Mouse (Mus musculus): ENCODE measurements at regions not wholly inside any gene's neighbourhood (a gene's known extent, or its start where the extent isn't known, plus 50 kb on each side); places are given as distances from the start of the nearest gene placed in this dataset.
A peak's percentile ranks its signal among the peaks of the same experiment; 100 is the strongest.

DNA sequence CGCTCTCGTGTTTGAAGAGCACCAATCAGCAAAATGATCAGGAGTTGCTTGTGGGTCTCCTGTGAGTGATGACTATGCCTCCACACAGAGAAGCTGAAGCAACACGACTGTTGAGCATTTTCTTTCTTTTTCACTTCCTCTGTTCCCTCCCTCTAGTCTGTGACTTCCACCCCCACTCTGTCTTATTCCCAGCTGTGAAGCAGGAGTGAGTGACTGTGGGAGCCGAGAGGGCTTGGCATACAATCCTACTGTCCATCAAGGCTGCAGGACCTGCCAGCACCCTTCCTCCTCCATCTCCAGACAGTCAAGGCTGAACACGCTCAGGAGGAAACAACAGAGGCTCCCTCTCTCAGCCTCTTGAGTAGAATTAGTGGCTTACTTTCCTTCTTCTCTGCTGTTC lies 401.3 kb downstream of the Plcl1 start:
- DNase-seq (ENCODE audit: low spot score) = no peak

GRCm38 (mm10) chr1:55808724-55809519 lies 403.2 kb downstream of the Plcl1 start:
- no peak for DNase-seq (ENCODE audit: low spot score)

DNA sequence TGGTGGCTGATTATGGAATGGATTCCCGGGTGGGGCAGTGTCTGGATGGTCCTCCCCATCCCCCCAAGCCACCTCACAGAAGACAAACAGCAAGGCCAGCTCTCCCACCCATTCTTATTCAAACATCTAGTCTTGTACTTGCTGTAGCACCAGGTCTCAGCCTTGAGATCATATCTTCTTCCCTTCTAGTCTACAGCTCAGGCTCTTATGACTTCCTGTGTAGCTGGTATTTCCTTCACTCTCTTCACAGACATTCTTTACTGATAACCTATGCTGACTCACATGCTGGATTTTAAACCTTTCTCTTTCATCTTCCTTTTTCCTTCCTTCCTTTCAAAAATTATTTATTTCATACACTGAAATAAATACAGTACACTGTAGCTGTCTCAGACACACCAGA lies 406.8 kb downstream of the Plcl1 start:
- DNase-seq (ENCODE audit: low spot score) = no peak

DNA sequence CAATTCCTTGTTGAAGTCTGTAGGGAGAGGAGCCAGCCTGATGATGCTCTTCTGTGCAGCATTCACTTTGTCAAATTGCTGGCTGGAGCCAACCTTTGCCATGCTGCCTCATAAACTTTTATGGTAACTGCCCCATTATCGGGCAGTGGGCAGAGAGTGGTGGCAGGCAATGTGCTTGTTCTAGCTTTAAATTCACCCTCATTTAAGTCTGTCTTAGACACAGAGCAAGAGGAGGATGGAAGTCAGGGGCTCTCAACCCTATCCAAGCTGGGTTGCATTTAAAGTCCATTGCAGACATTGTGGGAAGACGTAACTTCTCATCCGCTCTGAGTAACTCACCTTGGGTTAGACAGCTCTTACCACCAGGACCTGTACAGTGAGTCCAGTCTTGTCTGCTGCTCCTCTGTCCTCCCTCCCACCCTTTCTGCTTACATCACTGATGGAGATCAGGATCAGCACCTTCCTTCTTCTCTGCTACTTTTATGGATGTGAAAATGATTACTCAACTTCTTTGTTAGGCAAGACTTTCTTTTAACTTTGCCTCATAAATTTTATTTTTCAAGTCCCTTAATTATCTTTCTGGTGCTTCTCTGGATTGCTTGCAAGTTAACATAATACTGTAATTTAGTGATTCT lies 415.3 kb downstream of the Plcl1 start:
- no peak for DNase-seq (ENCODE audit: low spot score)

DNA sequence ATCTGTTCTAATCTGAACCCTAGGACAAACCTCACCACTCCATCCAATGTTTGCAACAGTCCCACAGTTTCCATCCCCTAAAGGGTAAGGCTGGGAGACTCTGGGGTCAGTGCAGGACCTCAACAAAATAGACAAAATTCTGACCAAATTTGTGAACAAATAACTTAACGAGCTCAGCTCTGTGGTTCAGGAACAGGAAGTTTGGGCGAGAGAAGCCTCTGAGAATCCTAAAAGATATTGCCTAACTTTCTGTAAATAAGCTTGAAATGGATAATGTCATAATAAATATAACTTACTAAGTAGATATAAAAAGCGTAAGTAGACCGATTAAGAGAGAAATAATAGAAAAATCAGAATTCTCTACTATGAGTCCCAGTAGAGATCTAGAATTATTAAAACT lies 416.9 kb downstream of the Plcl1 start:
- DNase-seq (ENCODE audit: low spot score) = no peak

GRCm38 (mm10) chr1:55827191-55827590 lies 421.5 kb downstream of the Plcl1 start:
- no peak for DNase-seq (ENCODE audit: low spot score)

GRCm38 (mm10) chr1:55835281-55835680 lies 429.6 kb downstream of the Plcl1 start:
- no peak for DNase-seq (ENCODE audit: low spot score)

- DNase-seq (ENCODE audit: low spot score) = no peak
Measured at GRCm38 (mm10) chr1:55836750-55837149, 431.0 kb downstream of the Plcl1 start.

- DNase-seq (ENCODE audit: low spot score) = no peak
Measured at GRCm38 (mm10) chr1:55837366-55837765, 431.6 kb downstream of the Plcl1 start.

DNA sequence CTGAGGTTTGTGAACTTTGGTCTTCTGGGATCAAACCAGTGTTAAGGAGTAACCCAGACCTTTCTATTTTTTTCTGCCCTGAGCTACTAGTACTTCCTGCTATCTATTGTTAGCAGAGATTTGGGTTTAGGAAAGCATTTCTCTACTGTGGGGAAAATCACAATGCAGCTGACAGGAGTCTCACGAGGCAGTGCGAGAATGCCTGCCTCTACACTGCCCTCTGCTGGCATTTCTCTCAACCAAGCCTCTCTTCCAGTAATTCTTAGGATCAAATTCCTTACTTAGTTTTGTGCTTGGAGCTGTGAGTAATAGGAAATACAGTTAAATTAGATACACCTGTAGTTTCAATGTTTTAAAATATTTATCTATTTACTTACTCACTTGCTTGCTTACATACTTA lies 432.4 kb downstream of the Plcl1 start:
- peak; percentile 45 for DNase-seq (ENCODE audit: low spot score)

DNA sequence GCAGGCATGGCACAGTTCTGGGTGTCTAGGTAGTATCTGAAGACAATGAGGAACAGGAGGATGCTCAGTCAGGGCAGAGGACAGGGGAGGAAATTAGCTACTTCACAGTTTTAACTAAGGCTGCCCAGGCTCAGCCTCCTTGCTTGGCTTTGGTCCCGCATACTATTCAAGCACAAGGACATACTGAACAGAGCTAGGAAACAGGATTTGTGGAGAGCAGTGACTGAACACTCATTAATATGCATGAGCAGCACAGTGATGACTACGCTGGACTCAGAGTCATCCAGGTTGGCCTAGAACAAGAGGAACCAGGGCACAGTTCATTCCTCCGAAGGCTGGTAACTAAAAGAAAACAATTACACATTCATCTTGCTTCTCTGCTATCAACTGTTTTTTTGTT lies 443.1 kb downstream of the Plcl1 start:
- no peak for DNase-seq (ENCODE audit: low spot score)

DNA sequence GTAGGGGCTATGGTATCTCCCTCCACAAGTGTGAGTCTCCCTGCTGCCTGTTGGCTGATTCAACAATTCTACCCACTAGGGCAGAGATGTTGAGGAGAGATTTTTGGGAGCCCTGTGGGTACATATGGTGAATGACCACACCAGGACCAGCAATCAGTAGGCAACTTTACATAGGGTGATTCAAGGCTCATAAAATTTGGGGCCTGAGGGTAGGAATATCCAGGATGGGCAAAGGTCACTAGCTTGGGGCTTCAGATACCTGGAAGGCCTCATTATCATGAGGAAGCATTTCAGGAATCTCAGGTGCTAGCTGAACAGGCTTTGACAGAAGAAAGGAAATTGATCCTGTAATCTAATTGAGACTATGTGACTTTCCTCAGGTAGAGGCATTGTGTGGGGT lies 446.6 kb downstream of the Plcl1 start:
- no peak for DNase-seq (ENCODE audit: low spot score)

GRCm38 (mm10) chr1:55859113-55859512 lies 453.4 kb downstream of the Plcl1 start:
- DNase-seq (ENCODE audit: low spot score) = no peak

DNA sequence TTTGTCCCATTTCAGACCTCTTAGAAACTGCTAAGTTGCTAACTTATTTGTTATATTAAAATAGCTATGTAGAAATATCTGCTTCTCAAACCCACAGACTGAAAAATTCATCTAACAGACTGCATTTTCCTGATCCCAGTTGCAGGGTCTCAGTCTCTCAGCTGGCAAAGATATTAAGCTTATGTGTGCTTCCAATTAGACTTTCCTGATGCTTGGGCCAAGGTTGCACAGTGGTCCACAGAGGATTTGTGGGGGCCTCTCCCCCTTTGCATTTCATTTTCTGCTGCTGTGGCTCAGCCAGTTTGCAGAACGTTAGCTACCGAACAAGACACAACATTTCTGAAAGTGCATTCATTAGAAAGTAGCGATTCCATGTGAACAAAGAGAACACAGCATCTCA lies 457.4 kb downstream of the Plcl1 start:
- no peak for DNase-seq (ENCODE audit: low spot score)

DNA sequence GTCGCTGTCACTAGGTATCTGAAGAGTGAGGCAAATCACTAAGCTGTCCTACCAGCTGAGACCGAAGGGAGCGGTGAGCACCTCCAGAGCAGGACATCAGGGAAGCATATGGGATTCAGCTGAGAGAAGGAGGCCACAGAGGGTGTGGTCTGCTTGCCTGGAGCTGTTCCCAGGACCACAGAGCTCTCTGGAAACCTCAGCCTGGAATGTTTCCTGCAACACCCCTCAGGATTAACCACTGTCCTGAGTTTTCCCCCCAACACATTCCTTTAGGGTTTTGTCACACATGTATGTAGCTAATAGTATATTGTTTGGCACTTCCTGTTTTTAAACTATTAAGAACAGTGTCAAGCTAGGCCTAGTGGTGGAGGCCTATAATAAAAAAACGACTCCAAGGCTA lies 459.6 kb downstream of the Plcl1 start:
- DNase-seq (ENCODE audit: low spot score) = no peak

GRCm38 (mm10) chr1:55866677-55867076 lies 461.0 kb downstream of the Plcl1 start:
- DNase-seq (ENCODE audit: low spot score) = no peak

- no peak for DNase-seq (ENCODE audit: low spot score)
Measured at GRCm38 (mm10) chr1:55873583-55873982, 467.9 kb downstream of the Plcl1 start.

- peak; percentile 63 for DNase-seq (ENCODE audit: low spot score)
Measured at GRCm38 (mm10) chr1:55874143-55874867, 468.6 kb downstream of the Plcl1 start.

DNA sequence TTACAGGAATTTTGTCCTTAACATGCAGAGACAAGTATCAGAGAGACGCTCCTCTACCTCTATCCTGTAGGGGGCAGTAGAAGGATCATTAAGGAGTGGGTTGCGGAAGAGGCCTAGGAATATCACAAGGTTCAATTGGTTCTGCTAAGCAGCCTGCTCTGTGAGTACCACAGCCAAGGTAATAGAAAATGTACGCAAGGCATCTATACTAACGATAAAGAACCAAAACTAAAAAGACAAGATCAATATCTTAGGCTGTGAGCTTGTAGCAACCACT lies 469.1 kb downstream of the Plcl1 start:
- DNase-seq (ENCODE audit: low spot score) = no peak

DNA sequence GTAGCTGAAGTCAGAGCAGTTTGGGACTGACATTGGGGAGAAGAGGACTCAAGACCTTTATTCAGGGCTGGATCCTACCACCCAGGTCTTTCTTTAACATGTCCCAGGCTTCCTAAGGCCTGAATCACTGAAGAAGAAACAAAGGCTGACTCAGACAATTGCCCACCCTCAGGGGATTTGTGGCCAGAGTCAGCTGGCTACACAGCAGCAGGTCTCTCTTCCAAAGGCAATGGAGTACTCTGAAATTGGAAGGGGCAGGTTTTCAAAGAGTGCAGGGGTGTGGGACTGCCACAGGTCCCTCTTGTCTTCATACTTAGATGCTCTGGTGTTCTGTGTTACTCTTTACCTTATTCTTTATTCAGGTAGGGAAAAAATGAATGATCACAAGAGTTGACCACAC lies 478.9 kb downstream of the Plcl1 start:
- DNase-seq (ENCODE audit: low spot score) = no peak

- DNase-seq (ENCODE audit: low spot score) = peak; percentile 29
Measured at GRCm38 (mm10) chr1:55886383-55887070, 480.8 kb downstream of the Plcl1 start.

DNA sequence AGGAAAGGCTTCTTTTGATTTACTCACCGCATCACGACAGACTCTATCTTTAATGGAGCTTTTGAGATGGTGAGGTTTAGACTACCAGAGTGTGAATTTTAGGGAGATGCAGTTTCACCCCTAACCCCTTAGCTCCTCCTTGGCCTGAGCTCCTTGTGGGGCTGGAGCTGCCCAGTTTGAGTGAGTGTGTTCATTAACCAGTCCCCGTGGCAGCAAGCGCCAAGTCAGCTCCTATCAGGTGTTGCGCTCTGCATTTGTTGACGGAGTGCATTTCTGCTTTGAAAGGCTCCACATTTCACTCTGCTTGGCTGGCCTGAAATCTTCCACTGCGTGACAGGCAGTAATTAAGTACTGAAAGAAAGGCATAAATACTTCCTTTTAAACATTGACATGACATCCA lies 481.7 kb downstream of the Plcl1 start:
- no peak for DNase-seq (ENCODE audit: low spot score)

All from ovary, postnatal 14 days (tissue).